In genomic region chr9:88481791-88482160, GRCm38 (mm10) we compare ENCODE assay signal across 8 mouse cellular contexts. TPM values are rescaled to one million over a fixed set of nuclear protein-coding genes. Genes with fewer than 3 reads are reported as not detected.
DNase-seq lines count a peak whose midpoint lies in the region; ATAC-seq and TF ChIP-seq lines count a peak whose summit lies in the region.

No protein-coding gene starts in this region.

- under 1% methylated on average over 32 of the region's 43 CpGs for WGBS in liver, embryonic 11.5 days
- under 1% methylated on average over 43 of the region's 43 CpGs for WGBS in thymus, adult 2 months

- H3K4me3 ChIP-seq in liver, embryonic 11.5 days (ENCODE audit: low read depth, low read length): peak overlapping the region; percentile 100
- peak overlapping the region; percentile 89 for H3K4me3 ChIP-seq in thymus, adult 2 months (ENCODE audit: control insufficient read depth, insufficient read depth, low read length)

- peak overlapping the region; percentile 92 for H3K4me2 ChIP-seq in liver, embryonic 11.5 days

- no peak for TF ChIP-seq POLR2A in thymus, adult 2 months (IDR thresholded peaks at IDR 0.05; ENCODE audit: control insufficient read depth, extremely low read depth, insufficient read depth, low read length, poor library complexity)

- H3K9ac ChIP-seq in liver, embryonic 11.5 days (ENCODE audit: low read depth, low read length): peak overlapping the region; percentile 100

- TF ChIP-seq CTCF in thymus, adult 2 months (IDR thresholded peaks at IDR 0.05; ENCODE audit: borderline replicate concordance, control insufficient read depth, extremely low read depth, insufficient read depth, low read length, poor library complexity): no peak

- H3K36me3 ChIP-seq in liver, embryonic 11.5 days (ENCODE audit: control insufficient read depth, insufficient read depth, low read length): peaks cover 7% of the 10 kb centered on the region; the same call in 1 of the 2 replicates
- H3K36me3 ChIP-seq in thymus, adult 2 months (ENCODE audit: control insufficient read depth, insufficient read depth, low read length): peaks cover 11% of the 10 kb centered on the region

- H3K27ac ChIP-seq in liver, embryonic 11.5 days (ENCODE audit: low read depth, low read length): peak overlapping the region; percentile 98
- H3K27ac ChIP-seq in thymus, adult 2 months (ENCODE audit: control insufficient read depth, insufficient read depth, low read length): peak overlapping the region; percentile 73

- H3K4me1 ChIP-seq in liver, embryonic 11.5 days (replicated peaks; ENCODE audit: control insufficient read depth, insufficient read depth, low read length): peaks cover 6% of the 10 kb centered on the region
- no peaks in the 10 kb centered on the region for H3K4me1 ChIP-seq in thymus, adult 2 months (replicated peaks; ENCODE audit: control insufficient read depth, insufficient read depth, low read length)

- no peaks in the 10 kb centered on the region for H3K27me3 ChIP-seq in liver, embryonic 11.5 days (replicated peaks; ENCODE audit: control insufficient read depth, insufficient read depth, low read length)
- no peaks in the 10 kb centered on the region for H3K27me3 ChIP-seq in thymus, adult 2 months (ENCODE audit: control insufficient read depth, insufficient read depth, low read length)

- intact Hi-C loops in gastrocnemius, postnatal 14 days (cut with DNase I; ENCODE audit: low total_unique reads): no loop called here

- H3K9me3 ChIP-seq in liver, embryonic 11.5 days (ENCODE audit: control insufficient read depth, low read length): no peaks in the 10 kb centered on the region

- peak; percentile 4; the same call in 1 of the 2 replicates for ATAC-seq in liver, embryonic 11.5 days (replicated peaks; ENCODE audit: low FRiP score)

- peak; percentile 9 for DNase-seq in embryo, embryonic 10 days (ENCODE audit: low spot score)
- no peak for DNase-seq in embryo, embryonic 11 days
- DNase-seq in brain, adult 2 months (ENCODE audit: low read depth, low spot score): peak; percentile 54
- DNase-seq in gastrocnemius, postnatal 14 days: peak; percentile 39
- DNase-seq in kidney, adult 18-20 months: peak; percentile 73
- DNase-seq in liver, embryonic 11.5 days (ENCODE audit: low spot score): peak; percentile 70
- peak; percentile 75 for DNase-seq in naive thymus-derived CD4-positive, alpha-beta T cell, adult 2 months (ENCODE audit: low read depth)
- peak; percentile 38 for DNase-seq in thymus, adult 2 months

RNA-seq across cellular contexts. Expression of gene Syncrip, which starts 0.6 kb away (rescaled TPM):
- total RNA-seq in gastrocnemius, postnatal 14 days (2021): 10 to 100 TPM; 43.7 to 56.5 TPM
- polyA plus RNA-seq in liver, embryonic 11.5 days (2014; fragmentation: Nextera tagmentation; extraction: Ambion mirVana): 116 and 124 TPM in 2 replicates
- 12.4 and 15.9 TPM in 2 replicates for polyA plus RNA-seq in thymus, adult 2 months (2012; rRNA removed)

RNA-seq across cellular contexts. Expression of gene Gm20537, which starts 25.4 kb away (rescaled TPM):
- total RNA-seq in gastrocnemius, postnatal 14 days (2021): 1 to 10 TPM in 1 of 2 experiments, not detected in 1; 1.3 TPM
- not detected in 2 replicates for polyA plus RNA-seq in liver, embryonic 11.5 days (2014; fragmentation: Nextera tagmentation; extraction: Ambion mirVana)
- polyA plus RNA-seq in thymus, adult 2 months (2012; rRNA removed): 1.1 and 1.3 TPM in 2 replicates

RNA-seq across cellular contexts. Expression of gene Snx14, which starts 43.0 kb away (rescaled TPM):
- total RNA-seq in gastrocnemius, postnatal 14 days (2021): 10 to 100 TPM; 11.7 to 13.9 TPM
- polyA plus RNA-seq in liver, embryonic 11.5 days (2014; fragmentation: Nextera tagmentation; extraction: Ambion mirVana): 19.6 and 23.9 TPM in 2 replicates
- polyA plus RNA-seq in thymus, adult 2 months (2012; rRNA removed): 10.3 and 10.6 TPM in 2 replicates
